Mouse (Mus musculus) midbrain, postnatal 0 days (tissue): Measurements from ENCODE around the gene Nlgn3. TPM values are rescaled to one million over a fixed set of nuclear protein-coding genes. Genes with fewer than 3 reads are reported as not detected.

Experiments
- ATAC-seq: fragments of 200-750 bp; cut with Nextera tagmentation; 2 replicates; pipeline ENCODE4 v1.8.0; 2017; ENCODE audit warnings: moderate number of reproducible peaks, mild to moderate bottlenecking, moderate TSS enrichment, moderate library complexity; ENCODE audit not compliant: low FRiP score
- DNase-seq: peaks from one replicate; pipeline ENCODE4 v3.0.0-alpha.2; 2015; ENCODE audit warnings: low spot score
- H3K27ac ChIP-seq: fragments of 300-500 bp; sonication (generic); 2 replicates; pipeline ENCODE4 v1.5.1; 2014; ENCODE audit warnings: low read depth, mild to moderate bottlenecking, low read length, mixed read lengths
- H3K27me3 ChIP-seq: fragments of 300-500 bp; sonication (generic); 2 replicates; pipeline ENCODE4 v1.6.1; 2014; ENCODE audit warnings: low read length, control low read depth, mixed read lengths; ENCODE audit not compliant: insufficient read depth
- H3K36me3 ChIP-seq: fragments of 300-500 bp; sonication (generic); 2 replicates; pipeline ENCODE4 v1.6.1; 2014; ENCODE audit warnings: low read length, control low read depth, mixed read lengths; ENCODE audit not compliant: insufficient read depth
- H3K4me1 ChIP-seq: fragments of 300-500 bp; sonication (generic); 2 replicates; pipeline ENCODE4 v1.6.1; 2014; ENCODE audit warnings: mild to moderate bottlenecking, control low read depth, antibody characterized with exemption, low read length, mixed read lengths; ENCODE audit not compliant: insufficient read depth
- H3K4me2 ChIP-seq: fragments of 300-500 bp; sonication (generic); 2 replicates; pipeline ENCODE4 v1.6.1; 2014; ENCODE audit warnings: low read depth, mild to moderate bottlenecking, low read length, mixed read lengths; ENCODE audit not compliant: poor library complexity, severe bottlenecking
- H3K4me3 ChIP-seq: fragments of 300-500 bp; sonication (generic); 2 replicates; pipeline ENCODE4 v1.5.1; 2014; ENCODE audit warnings: low read depth, mild to moderate bottlenecking, low read length, moderate library complexity
- H3K9ac ChIP-seq: fragments of 300-500 bp; sonication (generic); replicated peaks from 2 replicates; pipeline ENCODE4 v1.6.1; 2014; ENCODE audit warnings: mild to moderate bottlenecking, low read length, moderate library complexity, mixed read lengths; ENCODE audit not compliant: poor library complexity, severe bottlenecking
- H3K9me3 ChIP-seq: fragments of 300-500 bp; sonication (generic); 2 replicates; pipeline ENCODE4 v1.6.1; 2016; ENCODE audit warnings: low read length, control low read depth
- CTCF ChIP-seq: IDR thresholded peaks from 2 replicates; pipeline ENCODE4 v1.5.1; 2016; ENCODE audit warnings: antibody characterized with exemption, mild to moderate bottlenecking
- WGBS: fragments of 180-500 bp; shearing (Covaris S2); extraction: QIAGEN DNeasy Blood & Tissue Kit; methylation state at CpG from one replicate; pipeline ENCODE4 v1.1.7; 2014; 5-methylcytosine and 5-hydroxymethylcytosine counted together
- polyA plus RNA-seq: library from polyadenylated mRNA; unstranded; fragments of >200 nt; fragmentation: Nextera tagmentation; extraction: Ambion mirVana; gene quantifications from 2 replicates; pipeline ENCODE4 v1.2.1, GENCODE M21; 2015
- total RNA-seq: library from RNA; depleted of rRNA; stranded (reverse); fragments of >200 nt; gene quantifications from 2 replicates; pipeline ENCODE4 v1.2.3, GENCODE M21; 2014

The Nlgn3 gene
- total and polyA plus RNA-seq, 2 experiments from 2014 or later = 84.6 to 188 TPM

DNA sequence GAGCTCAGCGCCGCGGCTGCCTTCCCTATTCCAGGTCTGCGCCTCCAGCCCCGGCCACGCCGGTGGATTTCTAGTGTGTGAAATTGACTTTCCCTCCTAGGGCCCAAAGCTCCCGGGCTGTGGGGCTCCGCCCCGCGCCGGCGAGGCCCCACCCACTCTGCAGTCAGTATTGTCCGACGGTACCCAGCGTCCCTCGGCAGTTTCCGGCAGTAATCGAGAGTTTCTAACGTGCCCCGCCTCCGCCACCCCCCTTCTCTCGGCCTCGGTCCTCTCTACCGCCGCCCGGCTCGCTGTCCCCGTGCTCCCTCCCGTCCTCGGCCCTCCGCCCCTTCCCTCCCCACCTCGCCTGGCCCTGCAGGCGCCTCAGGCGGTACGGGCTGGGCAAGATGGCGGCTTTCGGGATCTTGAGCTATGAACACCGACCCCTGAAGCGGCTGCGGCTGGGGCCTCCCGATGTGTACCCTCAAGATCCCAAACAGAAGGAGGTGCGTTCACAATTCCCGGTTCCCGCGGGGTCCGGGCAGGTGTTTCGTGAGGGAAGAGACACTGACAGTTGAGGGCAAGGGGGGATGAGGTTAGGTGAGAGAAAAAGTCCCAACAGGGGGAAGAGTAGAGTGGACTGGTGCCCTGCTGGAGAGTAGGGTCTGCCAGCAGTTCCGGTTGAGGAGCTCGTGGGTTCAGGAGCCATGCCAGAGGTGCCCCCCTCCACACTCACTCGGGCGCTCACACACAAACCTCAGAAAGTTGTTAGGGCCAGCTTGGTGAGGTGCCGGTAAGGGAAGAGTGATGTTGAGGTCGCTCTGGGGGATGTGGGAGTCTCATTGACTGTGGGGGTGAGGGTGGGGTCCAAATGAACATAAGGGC lies 24.9 kb upstream of the Nlgn3 start, which contains the start of gene Med12:
Gene Med12, plus strand, starts transcription at position 156 of the 864 bp plus-strand sequence.
- Histone ChIP-seq H3K27me3 (no peaks in the 10 kb centered on the region), H3K4me3 (peak within 1 kb of the TSS; percentile 46), H3K36me3 (no peaks in the 10 kb centered on the region; the same call in 1 of the 2 replicates), H3K4me1 (no peaks in the 10 kb centered on the region), H3K27ac (peak within 1 kb of the TSS; percentile 68), H3K9ac (peak within 1 kb of the TSS; percentile 54), H3K4me2 (peak within 1 kb of the TSS; percentile 50), H3K9me3 (no peaks in the 10 kb centered on the region)
- no peak for TF ChIP-seq CTCF
- DNase-seq = peak; percentile 91
- peak; percentile 96 for ATAC-seq
- WGBS = 27% methylated on average over 52 of the region's 54 CpGs

- Histone ChIP-seq H3K4me1 (no peaks in the 10 kb centered on the region), H3K9ac (no peak overlapping the region), H3K27me3 (no peaks in the 10 kb centered on the region), H3K27ac (no peak overlapping the region), H3K9me3 (no peaks in the 10 kb centered on the region), H3K4me2 (no peak overlapping the region), H3K36me3 (peaks cover 15% of the 10 kb centered on the region), H3K4me3 (no peak overlapping the region)
- ATAC-seq (no peak), DNase-seq (no peak)
- WGBS = 82% methylated on average over 6 of the region's 6 CpGs
- no peak for TF ChIP-seq CTCF
Observed at GRCm38 (mm10) chrX:101282813-101283212, 16.2 kb upstream of the Nlgn3 start.

- H3K36me3 ChIP-seq = peaks cover 22% of the 10 kb centered on the region
- no peaks in the 10 kb centered on the region for H3K4me1 ChIP-seq
- no peaks in the 10 kb centered on the region for H3K9me3 ChIP-seq
- DNase-seq (peak; percentile 44), ATAC-seq (peak; percentile 47; the same call in 1 of the 2 replicates)
- H3K9ac ChIP-seq = no peak overlapping the region
- no peak overlapping the region for H3K4me3 ChIP-seq
- 31% methylated on average over 6 of the region's 6 CpGs for WGBS
- H3K4me2 ChIP-seq = no peak overlapping the region
- peak; percentile 81 for TF ChIP-seq CTCF
- H3K27ac ChIP-seq = no peak overlapping the region
- no peaks in the 10 kb centered on the region for H3K27me3 ChIP-seq
Observed at GRCm38 (mm10) chrX:101285534-101285933, 13.4 kb upstream of the Nlgn3 start.

- no peak for ATAC-seq
- no peaks in the 10 kb centered on the region for H3K9me3 ChIP-seq
- H3K27ac ChIP-seq = no peak overlapping the region
- 94% methylated on average over 11 of the region's 14 CpGs for WGBS
- DNase-seq = no peak
- H3K4me3 ChIP-seq = no peak overlapping the region
- TF ChIP-seq CTCF = no peak
- H3K36me3 ChIP-seq = peaks cover 21% of the 10 kb centered on the region
- no peak overlapping the region for H3K9ac ChIP-seq
- no peak overlapping the region for H3K4me2 ChIP-seq
- H3K4me1 ChIP-seq = no peaks in the 10 kb centered on the region
- no peaks in the 10 kb centered on the region for H3K27me3 ChIP-seq
Observed at GRCm38 (mm10) chrX:101285953-101286670, 12.9 kb upstream of the Nlgn3 start.

- Histone ChIP-seq H3K4me2 (no peak overlapping the region), H3K27me3 (no peaks in the 10 kb centered on the region), H3K9ac (no peak overlapping the region), H3K4me1 (no peaks in the 10 kb centered on the region), H3K9me3 (no peaks in the 10 kb centered on the region), H3K36me3 (peaks cover 20% of the 10 kb centered on the region), H3K27ac (no peak overlapping the region), H3K4me3 (no peak overlapping the region)
- WGBS = 98% methylated on average over 3 of the region's 3 CpGs
- TF ChIP-seq CTCF = no peak
- ATAC-seq (no peak), DNase-seq (no peak)
Observed at GRCm38 (mm10) chrX:101287543-101287942, 11.4 kb upstream of the Nlgn3 start.

DNA sequence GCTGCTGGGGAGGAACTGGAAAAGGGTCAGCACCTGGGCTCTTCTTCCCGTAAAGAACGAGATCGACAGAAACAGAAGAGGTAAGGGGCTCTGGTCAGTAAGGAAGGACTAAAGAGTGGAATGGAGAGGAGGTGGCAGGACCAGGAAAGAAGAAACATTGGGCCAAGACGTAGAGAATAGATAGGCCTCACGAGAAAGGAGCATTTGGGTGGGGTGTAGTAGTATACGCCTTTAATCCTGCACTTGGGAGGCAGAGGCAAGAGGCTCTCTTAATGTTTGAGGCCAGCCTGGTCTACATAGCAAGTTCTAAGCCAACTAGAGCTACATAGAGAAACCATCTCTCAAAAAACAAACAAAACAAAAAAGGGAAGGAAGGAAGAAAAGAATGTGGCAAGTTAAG lies 10.5 kb upstream of the Nlgn3 start:
- Histone ChIP-seq H3K9me3 (no peaks in the 10 kb centered on the region), H3K4me2 (no peak overlapping the region), H3K9ac (no peak overlapping the region), H3K27ac (no peak overlapping the region), H3K4me1 (no peaks in the 10 kb centered on the region), H3K27me3 (no peaks in the 10 kb centered on the region), H3K4me3 (no peak overlapping the region), H3K36me3 (peaks cover 22% of the 10 kb centered on the region)
- ATAC-seq (no peak), DNase-seq (no peak)
- 88% methylated on average over 6 of the region's 6 CpGs for WGBS
- no peak for TF ChIP-seq CTCF
